In genomic region chr14:59200711-59201603, GRCm38 (mm10) we compare ENCODE assay signal across 8 mouse cellular contexts. TPM values are rescaled to one million over a fixed set of nuclear protein-coding genes. Genes with fewer than 3 reads are reported as not detected.
A peak's percentile ranks its signal among the peaks of the same experiment; 100 is the strongest.
DNase-seq lines count a peak whose midpoint lies in the region; ATAC-seq and TF ChIP-seq lines count a peak whose summit lies in the region.

Rcbtb1 (plus strand) TSS chr14:59201209.

- H3K9me3 ChIP-seq in heart, embryonic 12.5 days (replicated peaks): no peaks in the 10 kb centered on the region
- H3K9me3 ChIP-seq in kidney, postnatal 0 days (replicated peaks; ENCODE audit: low read length): no peaks in the 10 kb centered on the region
- H3K9me3 ChIP-seq in liver, embryonic 11.5 days (ENCODE audit: control insufficient read depth, low read length): no peaks in the 10 kb centered on the region
- H3K9me3 ChIP-seq in stomach, embryonic 14.5 days (ENCODE audit: control insufficient read depth, low read depth, low read length): no peaks in the 10 kb centered on the region

- H3K27ac ChIP-seq in heart, embryonic 12.5 days (ENCODE audit: poor library complexity, severe bottlenecking): peak within 1 kb of the TSS; percentile 96
- peak within 1 kb of the TSS; percentile 96 for H3K27ac ChIP-seq in kidney, postnatal 0 days
- H3K27ac ChIP-seq in liver, embryonic 11.5 days (ENCODE audit: low read depth, low read length): peak within 1 kb of the TSS; percentile 97
- peak within 1 kb of the TSS; percentile 98 for H3K27ac ChIP-seq in stomach, embryonic 14.5 days (ENCODE audit: low read length)

- peak within 1 kb of the TSS; percentile 71 for H3K4me2 ChIP-seq in heart, embryonic 12.5 days
- peak within 1 kb of the TSS; percentile 71 for H3K4me2 ChIP-seq in kidney, postnatal 0 days (ENCODE audit: low read length)
- H3K4me2 ChIP-seq in liver, embryonic 11.5 days: peak within 1 kb of the TSS; percentile 77
- H3K4me2 ChIP-seq in stomach, embryonic 14.5 days (replicated peaks; ENCODE audit: low read depth, low read length): peak within 1 kb of the TSS; percentile 62

- WGBS in heart, embryonic 12.5 days: under 1% methylated on average over 94 of the region's 96 CpGs
- under 1% methylated on average over 82 of the region's 96 CpGs for WGBS in kidney, postnatal 0 days
- under 1% methylated on average over 83 of the region's 96 CpGs for WGBS in liver, embryonic 11.5 days
- under 1% methylated on average over 83 of the region's 96 CpGs for WGBS in stomach, embryonic 14.5 days

- peak within 1 kb of the TSS; percentile 91 for H3K9ac ChIP-seq in heart, embryonic 12.5 days
- peak within 1 kb of the TSS; percentile 97 for H3K9ac ChIP-seq in kidney, postnatal 0 days (ENCODE audit: low read depth, low read length)
- H3K9ac ChIP-seq in liver, embryonic 11.5 days (ENCODE audit: low read depth, low read length): peak within 1 kb of the TSS; percentile 92
- peak within 1 kb of the TSS; percentile 96 for H3K9ac ChIP-seq in stomach, embryonic 14.5 days (replicated peaks; ENCODE audit: low read depth, low read length)

- peak; percentile 61 for TF ChIP-seq CTCF in kidney, postnatal 0 days (IDR thresholded peaks at IDR 0.05; ENCODE audit: low read depth)

- DNase-seq in CD4-positive helper T cell, adult 2 months (ENCODE audit: low read depth, low spot score): peak; percentile 96
- peak; percentile 83 for DNase-seq in brain, embryonic 18.5 days (ENCODE audit: low read depth, low spot score)
- peak; percentile 93 for DNase-seq in kidney, postnatal 0 days (ENCODE audit: low spot score)
- DNase-seq in liver, embryonic 11.5 days (ENCODE audit: low spot score): peak; percentile 92
- DNase-seq in naive thymus-derived CD4-positive, alpha-beta T cell, adult 2 months (ENCODE audit: low read depth): peak; percentile 95

- H3K4me1 ChIP-seq in heart, embryonic 12.5 days (replicated peaks): peaks cover 21% of the 10 kb centered on the region
- H3K4me1 ChIP-seq in kidney, postnatal 0 days (replicated peaks; ENCODE audit: insufficient read depth, low read length): no peaks in the 10 kb centered on the region
- H3K4me1 ChIP-seq in liver, embryonic 11.5 days (replicated peaks; ENCODE audit: control insufficient read depth, insufficient read depth, low read length): peaks cover 8% of the 10 kb centered on the region
- H3K4me1 ChIP-seq in stomach, embryonic 14.5 days (ENCODE audit: control insufficient read depth, insufficient read depth, low read length): peaks cover 23% of the 10 kb centered on the region; the same call in 1 of the 2 replicates

- peak; percentile 94 for ATAC-seq in erythroid progenitor cell, adult 5-6 weeks (replicated peaks; ENCODE audit: low FRiP score, poor library complexity, severe bottlenecking)
- peak; percentile 96 for ATAC-seq in heart, embryonic 12.5 days (ENCODE audit: insufficient number of reproducible peaks, low FRiP score)
- ATAC-seq in kidney, postnatal 0 days (replicated peaks; ENCODE audit: low FRiP score, low read depth): peak; percentile 96
- peak; percentile 94 for ATAC-seq in liver, embryonic 11.5 days (replicated peaks; ENCODE audit: low FRiP score)
- ATAC-seq in stomach, embryonic 14.5 days (ENCODE audit: insufficient number of reproducible peaks, insufficient read depth, low FRiP score, low read depth): peak; percentile 94

- no peaks in the 10 kb centered on the region for H3K27me3 ChIP-seq in heart, embryonic 12.5 days (replicated peaks)
- H3K27me3 ChIP-seq in kidney, postnatal 0 days (ENCODE audit: insufficient read depth, low read length): no peaks in the 10 kb centered on the region
- no peaks in the 10 kb centered on the region for H3K27me3 ChIP-seq in liver, embryonic 11.5 days (replicated peaks; ENCODE audit: control insufficient read depth, insufficient read depth, low read length)
- H3K27me3 ChIP-seq in stomach, embryonic 14.5 days (ENCODE audit: control insufficient read depth, insufficient read depth, low read length): no peaks in the 10 kb centered on the region

- H3K36me3 ChIP-seq in heart, embryonic 12.5 days: no peaks in the 10 kb centered on the region
- no peaks in the 10 kb centered on the region for H3K36me3 ChIP-seq in kidney, postnatal 0 days (ENCODE audit: insufficient read depth, low read length)
- H3K36me3 ChIP-seq in liver, embryonic 11.5 days (ENCODE audit: control insufficient read depth, insufficient read depth, low read length): no peaks in the 10 kb centered on the region
- H3K36me3 ChIP-seq in stomach, embryonic 14.5 days (ENCODE audit: control insufficient read depth, insufficient read depth, low read length): no peaks in the 10 kb centered on the region

- H3K4me3 ChIP-seq in heart, embryonic 12.5 days: peak within 1 kb of the TSS; percentile 90
- peak within 1 kb of the TSS; percentile 96 for H3K4me3 ChIP-seq in kidney, postnatal 0 days (replicated peaks; ENCODE audit: low read depth, low read length)
- peak within 1 kb of the TSS; percentile 86 for H3K4me3 ChIP-seq in liver, embryonic 11.5 days (ENCODE audit: low read depth, low read length)
- peak within 1 kb of the TSS; percentile 66 for H3K4me3 ChIP-seq in stomach, embryonic 14.5 days (ENCODE audit: low read depth, low read length)

RNA-seq across cellular contexts. Expression of gene Rcbtb1, which starts in this region (rescaled TPM):
- 9.7 and 13.0 TPM in 2 replicates for total RNA-seq in erythroid progenitor cell, adult 5-6 weeks (2015; ENCODE audit: low replicate concordance)
- total RNA-seq in erythroid progenitor cell, adult 5-6 weeks (2017; ENCODE audit: low replicate concordance): 7.6 and 10.8 TPM in 2 replicates
- polyA plus RNA-seq in heart, embryonic 12.5 days (2016; fragmentation: Nextera tagmentation; extraction: Ambion mirVana): 33.3 TPM in 2 replicates
- polyA plus RNA-seq in kidney, postnatal 0 days (2015; fragmentation: Nextera tagmentation; extraction: Ambion mirVana): 28.3 and 34.6 TPM in 2 replicates
- 54.0 and 55.5 TPM in 2 replicates for polyA plus RNA-seq in liver, embryonic 11.5 days (2014; fragmentation: Nextera tagmentation; extraction: Ambion mirVana)
- 70.6 and 73.9 TPM in 2 replicates for polyA plus RNA-seq in stomach, embryonic 14.5 days (2014; fragmentation: Nextera tagmentation; extraction: Ambion mirVana)

Comparison
In these comparisons a context has a peak if more than half of its experiments do, and no peak if none do; other contexts are left out.
1. Peak in every context shown above with its lines: DNase-seq, ATAC-seq, H3K4me3 ChIP-seq and H3K27ac ChIP-seq.